Mouse (Mus musculus) gastrocnemius, postnatal 36 days (tissue): Measurements from ENCODE around the gene Sall4. TPM values are rescaled to one million over a fixed set of nuclear protein-coding genes. Genes with fewer than 3 reads are reported as not detected.
A peak's percentile ranks its signal among the peaks of the same experiment; 100 is the strongest.

Experiments
- DNase-seq, 2 experiments: peaks; one replicate each; pipeline ENCODE4 v3.0.0; 2022
- intact Hi-C: fragments of 180-260 bp; cut with DNase I; formaldehyde crosslinking; loops from one replicate; pipeline ENCODE4 v1.15.1; 2025
- long read RNA-seq, 2 experiments: library from polyadenylated mRNA; stranded (forward); transcript quantifications; one replicate each; pipeline ENCODE4 v2.0.0; 2021
- total RNA-seq, 2 experiments: library from RNA; stranded (reverse); gene quantifications; 2 replicates each; pipeline ENCODE4 v1.2.3; 2021

Sall4 gene
- 1 to 10 TPM; 1.7 to 2.1 TPM for total RNA-seq
- long read RNA-seq, experiment 1: 0 reads
- long read RNA-seq, experiment 2: 0 reads

GRCm38 (mm10) chr2:168767582-168767981, at the start of gene Sall4:
Sall4 (minus strand) TSS chr2:168767943.
- intact Hi-C loops: loop anchor here (5.0 kb wide), 2 partner anchors 100 to 115 kb away; no protein-coding TSS in a partner anchor
- no peak for DNase-seq

- DNase-seq: no peak
- intact Hi-C loops: no loop called here
Observed at GRCm38 (mm10) chr2:168813243-168813642, 45.5 kb upstream of the Sall4 start.

DNA sequence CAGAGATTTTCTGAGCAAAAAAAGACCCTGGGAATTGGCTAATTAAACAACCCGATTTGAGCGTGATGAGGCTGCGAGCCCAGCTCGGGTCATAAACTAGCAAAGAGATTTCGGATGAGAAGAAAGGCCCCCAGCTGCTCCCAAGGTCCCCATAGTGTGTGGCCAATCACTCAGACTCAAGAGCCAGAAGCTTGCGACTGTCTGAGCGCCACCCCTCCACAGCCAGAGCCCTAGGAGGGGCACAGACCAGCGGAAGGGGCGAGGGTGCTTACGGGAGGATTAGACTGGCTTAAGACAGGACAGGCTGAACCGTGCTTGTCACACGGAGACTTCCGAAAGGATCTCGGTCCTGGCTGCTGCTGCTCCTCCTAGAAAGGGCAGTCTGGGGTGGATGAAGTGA, 42.2 kb upstream of the Sall4 start:
- intact Hi-C loops: no loop called here
- no peak for DNase-seq

DNA sequence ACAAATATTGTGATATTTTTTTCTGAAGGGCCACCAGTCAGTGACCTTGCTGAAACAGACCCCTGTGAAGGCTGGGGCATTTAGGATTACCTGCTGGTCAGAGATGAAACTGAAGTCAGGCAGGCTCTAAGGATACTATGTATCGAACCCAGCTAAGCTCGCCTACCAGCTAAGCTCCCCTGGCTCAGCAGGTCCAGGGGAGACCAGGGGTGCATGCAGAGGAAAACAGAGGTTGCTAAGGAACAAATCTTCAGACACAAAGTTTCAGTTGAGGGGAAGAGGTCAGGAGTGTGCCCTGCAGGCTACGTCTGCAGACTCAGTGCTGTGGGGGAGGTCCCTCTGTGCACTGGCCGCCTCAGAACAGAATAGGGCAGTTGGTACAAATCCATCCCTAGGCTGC, 39.9 kb upstream of the Sall4 start:
- intact Hi-C loops: no loop called here
- DNase-seq: no peak

DNA sequence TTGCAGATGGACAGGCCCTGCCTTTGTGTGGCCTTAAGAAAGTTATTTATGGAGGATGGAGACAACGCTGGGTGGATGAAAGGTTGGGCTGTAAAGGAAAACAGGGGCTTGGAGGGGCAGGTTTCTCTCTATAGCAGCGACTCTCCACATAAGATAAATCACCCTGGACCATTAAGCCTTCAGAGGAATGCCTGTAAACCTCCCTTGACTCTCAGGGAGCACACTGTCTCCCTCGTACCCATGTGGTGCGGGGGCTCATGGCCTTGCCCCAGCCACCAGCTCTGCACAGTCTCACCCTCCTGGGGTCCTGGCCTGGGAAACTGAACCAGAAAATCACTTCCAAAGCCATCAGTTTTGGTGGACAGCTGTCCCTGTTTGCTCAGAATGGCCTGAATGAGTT, 36.1 kb upstream of the Sall4 start:
- no peak for DNase-seq
- intact Hi-C loops: no loop called here

- intact Hi-C loops: no loop called here
- no peak for DNase-seq
Observed at GRCm38 (mm10) chr2:168799326-168799725, 31.6 kb upstream of the Sall4 start.

GRCm38 (mm10) chr2:168798921-168799320, 31.2 kb upstream of the Sall4 start:
- DNase-seq: no peak
- intact Hi-C loops: no loop called here

GRCm38 (mm10) chr2:168791115-168791802, 23.5 kb upstream of the Sall4 start:
- intact Hi-C loops: no loop called here
- no peak for DNase-seq

DNA sequence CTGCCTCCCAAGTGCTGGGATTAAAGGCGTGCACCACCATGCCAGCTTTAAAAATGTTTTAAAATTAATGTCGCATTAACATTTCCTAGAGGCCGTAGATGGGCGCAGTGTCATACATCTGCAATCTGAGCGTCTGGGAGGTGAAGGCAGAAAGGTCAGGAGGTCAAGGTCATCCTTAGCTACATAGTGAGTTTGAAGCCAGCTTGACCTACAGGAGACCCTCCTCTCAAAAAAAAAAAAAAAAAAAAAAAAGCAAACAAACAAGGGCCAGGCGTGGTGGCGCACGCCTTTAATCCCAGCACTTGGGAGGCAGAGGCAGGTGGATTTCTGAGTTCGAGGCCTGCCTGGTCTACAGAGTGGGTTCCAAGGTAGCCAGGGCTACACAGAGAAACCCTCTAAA, 18.4 kb upstream of the Sall4 start:
- intact Hi-C loops: no loop called here

GRCm38 (mm10) chr2:168780596-168780995, 12.9 kb upstream of the Sall4 start:
- no peak for DNase-seq

More for the DNA sequence above, 18.4 kb upstream of the Sall4 start:
- no peak for DNase-seq

GRCm38 (mm10) chr2:168780024-168780423, 12.3 kb upstream of the Sall4 start:
- DNase-seq: no peak

More at GRCm38 (mm10) chr2:168780596-168780995, 12.9 kb upstream of the Sall4 start:
- intact Hi-C loops: no loop called here

GRCm38 (mm10) chr2:168777481-168777880, 9.7 kb upstream of the Sall4 start:
- DNase-seq: no peak
- intact Hi-C loops: no loop called here

More at GRCm38 (mm10) chr2:168780024-168780423, 12.3 kb upstream of the Sall4 start:
- intact Hi-C loops: no loop called here

GRCm38 (mm10) chr2:168776238-168776637, 8.5 kb upstream of the Sall4 start:
- intact Hi-C loops: no loop called here
- DNase-seq: no peak

DNA sequence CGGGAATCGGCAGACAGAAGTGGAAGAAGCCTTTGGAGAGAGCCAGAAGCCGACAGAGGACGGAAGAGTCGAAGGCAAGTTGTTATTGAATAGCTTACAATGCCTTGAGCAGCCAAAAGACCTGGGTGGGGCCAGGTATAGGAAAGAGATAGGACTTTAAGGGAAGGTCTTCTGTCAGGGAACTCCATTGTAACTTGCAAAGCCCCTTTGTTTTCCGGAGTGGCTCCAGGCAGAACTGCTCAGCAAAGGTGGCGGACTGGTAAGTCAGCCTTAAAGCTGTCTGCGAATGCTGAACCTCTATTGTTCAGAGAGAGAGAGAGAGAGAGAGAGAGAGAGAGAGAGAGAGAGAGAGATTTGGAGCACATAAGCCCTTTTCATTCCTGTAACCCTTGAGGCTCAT, 1.5 kb upstream of the Sall4 start:
- intact Hi-C loops: loop anchor here (5.0 kb wide), 2 partner anchors 98 to 113 kb away; no protein-coding TSS in a partner anchor
- DNase-seq: no peak

GRCm38 (mm10) chr2:168766538-168767361, 993 bp downstream of the Sall4 start:
- DNase-seq: no peak
- intact Hi-C loops: loop anchor here (5.0 kb wide), 2 partner anchors 101 to 116 kb away; no protein-coding TSS in a partner anchor

GRCm38 (mm10) chr2:168765696-168766537, 1.8 kb downstream of the Sall4 start:
- intact Hi-C loops: loop anchor here (5.0 kb wide), 2 partner anchors 101 to 116 kb away; no protein-coding TSS in a partner anchor
- no peak for DNase-seq

GRCm38 (mm10) chr2:168765065-168765681, 2.6 kb downstream of the Sall4 start:
- intact Hi-C loops: loop anchor here (5.0 kb wide), 2 partner anchors 102 to 117 kb away; no protein-coding TSS in a partner anchor
- peak; percentile 30 to 37 for DNase-seq

DNA sequence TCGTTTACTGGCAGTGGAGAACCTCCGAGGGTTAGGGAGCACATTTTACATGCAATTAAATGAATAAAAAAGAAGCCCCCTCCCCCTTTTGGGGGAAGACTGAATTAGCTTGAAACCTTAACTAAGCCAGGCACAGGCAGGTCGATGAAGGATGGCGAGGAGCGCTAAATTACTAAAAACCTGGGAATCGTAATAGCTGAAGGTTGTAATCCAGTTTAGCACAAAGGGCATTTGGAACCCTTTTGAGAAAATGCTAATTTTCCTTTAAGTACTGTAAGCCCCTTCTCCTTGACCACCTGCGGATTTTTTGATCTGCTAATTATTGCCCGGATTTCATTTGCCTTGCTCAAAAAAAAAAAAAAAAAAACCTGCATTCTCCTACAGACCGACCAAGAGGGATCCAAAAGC, 3.3 kb downstream of the Sall4 start:
- no peak for DNase-seq
- intact Hi-C loops: no loop called here

DNA sequence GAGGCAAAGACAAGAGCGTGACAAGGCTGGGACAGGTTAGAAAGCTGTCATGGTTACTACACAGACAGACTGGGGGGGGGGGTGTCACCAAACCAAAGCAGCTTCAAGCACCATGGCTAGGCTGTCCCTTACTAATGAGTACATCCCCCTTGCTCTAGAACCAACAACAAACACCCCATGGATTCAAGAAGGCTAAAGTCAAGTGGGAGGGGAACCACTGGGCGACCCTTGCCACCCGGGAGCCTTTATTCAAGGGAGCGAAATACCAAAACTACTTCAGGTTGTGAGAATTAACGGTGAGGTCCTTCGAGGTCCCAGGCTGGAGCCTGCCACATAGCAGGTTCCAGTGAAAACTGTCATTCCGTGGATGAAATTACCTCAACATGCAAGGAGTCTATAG, 4.0 kb downstream of the Sall4 start:
- intact Hi-C loops: no loop called here
- DNase-seq: no peak

- intact Hi-C loops: no loop called here
- DNase-seq: no peak
Observed at GRCm38 (mm10) chr2:168762411-168762815, 5.3 kb downstream of the Sall4 start.
